Comparison of ENCODE assay signal across 8 mouse cellular contexts in genomic region chr2:165968876-165969275, GRCm38 (mm10). TPM values are rescaled to one million over a fixed set of nuclear protein-coding genes. Genes with fewer than 3 reads are reported as not detected.
A peak's percentile ranks its signal among the peaks of the same experiment; 100 is the strongest.
DNase-seq lines count a peak whose midpoint lies in the region; ATAC-seq and TF ChIP-seq lines count a peak whose summit lies in the region.

No protein-coding gene starts in this region.

- no peaks in the 10 kb centered on the region for H3K79me3 ChIP-seq in C2C12 (ENCODE audit: low read depth)

- 37% methylated on average over 3 of the region's 3 CpGs for WGBS in kidney, embryonic 16.5 days

- DNase-seq in NIH3T3 (ENCODE audit: low read depth) = peak; percentile 92
- DNase-seq in heart, adult 18-20 months = peak; percentile 65 to 89
- no peak for DNase-seq in spleen, adult 12 weeks (ENCODE audit: low spot score)
- no peak for DNase-seq in ovary, adult 18-20 months (ENCODE audit: low spot score)

- H3K79me2 ChIP-seq in C2C12 (ENCODE audit: control insufficient read depth, insufficient read depth) = no peaks in the 10 kb centered on the region

- H3K36me3 ChIP-seq in C2C12 (ENCODE audit: control insufficient read depth, insufficient read depth) = no peaks in the 10 kb centered on the region
- H3K36me3 ChIP-seq in kidney, embryonic 16.5 days (ENCODE audit: insufficient read depth, low read length) = no peaks in the 10 kb centered on the region

- no peak overlapping the region for H3K27ac ChIP-seq in kidney, embryonic 16.5 days (ENCODE audit: low read length)

- peak; percentile 62 for ATAC-seq in kidney, embryonic 16.5 days (ENCODE audit: low FRiP score, low TSS enrichment)
- peak; percentile 89 for ATAC-seq in monocyte, adult 5-6 weeks (replicated peaks; ENCODE audit: insufficient number of reproducible peaks, low FRiP score, low TSS enrichment, poor library complexity, severe bottlenecking)
- no peak for ATAC-seq in activated CD4-positive, CD25-positive, alpha-beta regulatory T cell, adult 4 months

- H3ac ChIP-seq in C2C12 (ENCODE audit: control insufficient read depth, insufficient read length, low read depth) = no peak overlapping the region

- no peak overlapping the region for H3K4me3 ChIP-seq in C2C12 (ENCODE audit: insufficient read depth, poor library complexity, severe bottlenecking)
- no peak overlapping the region for H3K4me3 ChIP-seq in kidney, embryonic 16.5 days (ENCODE audit: low read length)

- no peaks in the 10 kb centered on the region for H3K9me3 ChIP-seq in kidney, embryonic 16.5 days (ENCODE audit: low read length)

- peaks cover 5% of the 10 kb centered on the region for H3K4me1 ChIP-seq in kidney, embryonic 16.5 days (ENCODE audit: insufficient read depth, low read length)

- H3K4me2 ChIP-seq in kidney, embryonic 16.5 days (replicated peaks; ENCODE audit: low read depth, low read length) = no peak overlapping the region

- no peaks in the 10 kb centered on the region for H3K27me3 ChIP-seq in C2C12 (ENCODE audit: control insufficient read depth, insufficient read depth, insufficient read length)
- H3K27me3 ChIP-seq in kidney, embryonic 16.5 days (ENCODE audit: insufficient read depth, low read length) = no peaks in the 10 kb centered on the region

- H3K9ac ChIP-seq in kidney, embryonic 16.5 days (replicated peaks; ENCODE audit: low read length) = no peak overlapping the region

- no peak for TF ChIP-seq CTCF in C2C12 (IDR thresholded peaks at IDR 0.05; ENCODE audit: control insufficient read depth, insufficient read depth, insufficient read length)

TF ChIP-seq in C2C12, 6 proteins besides CTCF, POLR2A, EP300 and RAD21:
- TF ChIP-seq MYOG (IDR thresholded peaks at IDR 0.05; ENCODE audit: control insufficient read depth, extremely low read depth, insufficient read length) (no peak), USF1 (IDR thresholded peaks at IDR 0.05; ENCODE audit: low read depth) (peak; percentile 99), MYOD1 (IDR thresholded peaks at IDR 0.05; ENCODE audit: control insufficient read depth, insufficient read length, low read depth) (no peak), FOSL1 (IDR thresholded peaks at IDR 0.05; ENCODE audit: insufficient read depth, low read length, poor library complexity, severe bottlenecking) (peak; percentile 51), MAX (IDR thresholded peaks at IDR 0.05) (peak; percentile 91), CEBPB (IDR thresholded peaks at IDR 0.05; ENCODE audit: low read depth) (no peak)

RNA-seq across cellular contexts. Expression of gene Ncoa3, which starts 23.6 kb away (rescaled TPM):
- 5.6 TPM for polyA plus RNA-seq in C2C12 (2012; fragmentation: generic; extraction: Trizol)
- total RNA-seq in heart, adult 18-20 months (2021) = 10 to 100 TPM; 29.2 to 30.2 TPM
- 19.1 and 22.8 TPM in 2 replicates for polyA plus RNA-seq in kidney, embryonic 16.5 days (2015; fragmentation: Nextera tagmentation; extraction: Ambion mirVana)
- 73.0 to 105 TPM (median 76.8 TPM) in 3 replicates for total RNA-seq in monocyte, adult 5-6 weeks (2017)
- 10 to 100 TPM; 65.2 to 65.3 TPM for polyA plus RNA-seq in activated CD4-positive, CD25-positive, alpha-beta regulatory T cell, adult 4 months (2017; shearing (Covaris generic))

Comparison
In these comparisons a context has a peak if more than half of its experiments do, and no peak if none do; other contexts are left out.
1. DNase-seq: peak in NIH3T3 (single experiment) and heart, adult 18-20 months (2 of 2); none in spleen, adult 12 weeks (single experiment) and ovary, adult 18-20 months (single experiment).